In genomic region chr3:51416364-51417134, GRCm38 (mm10) we compare ENCODE assay signal across 8 mouse cellular contexts. TPM values are rescaled to one million over a fixed set of nuclear protein-coding genes. Genes with fewer than 3 reads are reported as not detected.
DNase-seq lines count a peak whose midpoint lies in the region; ATAC-seq lines count a peak whose summit lies in the region.

No protein-coding gene starts in this region.

- peak overlapping the region; percentile 99 for H3K4me3 ChIP-seq in hindbrain, embryonic 13.5 days

- intact Hi-C loops in left cerebral cortex, postnatal 4 days (cut with DNase I), result no loop called here

- H3K9ac ChIP-seq in hindbrain, embryonic 13.5 days, result peak overlapping the region; percentile 98

- H3K27ac ChIP-seq in hindbrain, embryonic 13.5 days, result peak overlapping the region; percentile 93

- under 1% methylated on average over 57 of the region's 68 CpGs for WGBS in hindbrain, embryonic 13.5 days

- peak; percentile 62 for ATAC-seq in hindbrain, embryonic 13.5 days (ENCODE audit: low FRiP score)
- ATAC-seq in megakaryocyte-erythroid progenitor cell, adult 5-6 weeks (replicated peaks; ENCODE audit: low FRiP score, low TSS enrichment, poor library complexity, severe bottlenecking), result peak; percentile 54

- peaks cover 36% of the 10 kb centered on the region for H3K4me1 ChIP-seq in hindbrain, embryonic 13.5 days (replicated peaks)

- no peaks in the 10 kb centered on the region for H3K9me3 ChIP-seq in hindbrain, embryonic 13.5 days

- no peaks in the 10 kb centered on the region for H3K27me3 ChIP-seq in hindbrain, embryonic 13.5 days

- peak overlapping the region; percentile 89 for H3K4me2 ChIP-seq in hindbrain, embryonic 13.5 days

- DNase-seq in layer of hippocampus, adult 11-12 months (ENCODE audit: low spot score), result peak; percentile 32
- DNase-seq in layer of hippocampus, adult 9-10 months (ENCODE audit: low spot score), result no peak
- DNase-seq in cerebellum, adult 8-10 months, result peak; percentile 42
- DNase-seq in frontal cortex, postnatal 36 days (ENCODE audit: low spot score in 2 of 2), result peak; percentile 26 to 36
- peak; percentile 46 for DNase-seq in left cerebral cortex, postnatal 4 days
- peak; percentile 65 to 66 for DNase-seq in spleen, postnatal 10 days (ENCODE audit: low spot score in 2 of 2)

- no peaks in the 10 kb centered on the region for H3K36me3 ChIP-seq in hindbrain, embryonic 13.5 days

RNA-seq across cellular contexts. Expression of gene Naa15, which starts 1.6 kb away (rescaled TPM):
- polyA plus RNA-seq in hindbrain, embryonic 13.5 days (2015; fragmentation: Nextera tagmentation; extraction: Ambion mirVana), result 54.0 and 55.2 TPM in 2 replicates
- total RNA-seq in left cerebral cortex, postnatal 4 days (2021), result 10 to 100 TPM; 72.5 to 75.8 TPM
- 116 and 129 TPM in 2 replicates for total RNA-seq in megakaryocyte-erythroid progenitor cell, adult 5-6 weeks (2014; fragmentation: Nextera tagmentation)
- 123 and 152 TPM in 2 replicates for total RNA-seq in megakaryocyte-erythroid progenitor cell, adult 5-6 weeks (2017)

RNA-seq across cellular contexts. Expression of gene Ndufc1, which starts 7.8 kb away (rescaled TPM):
- 824 and 888 TPM in 2 replicates for polyA plus RNA-seq in hindbrain, embryonic 13.5 days (2015; fragmentation: Nextera tagmentation; extraction: Ambion mirVana)
- total RNA-seq in left cerebral cortex, postnatal 4 days (2021), result 100 to 1,000 TPM; 211 to 236 TPM
- total RNA-seq in megakaryocyte-erythroid progenitor cell, adult 5-6 weeks (2014; fragmentation: Nextera tagmentation), result 273 and 323 TPM in 2 replicates
- 64.5 and 116 TPM in 2 replicates for total RNA-seq in megakaryocyte-erythroid progenitor cell, adult 5-6 weeks (2017)

RNA-seq across cellular contexts. Expression of gene Mgarp, which starts 20.0 kb away (rescaled TPM):
- polyA plus RNA-seq in hindbrain, embryonic 13.5 days (2015; fragmentation: Nextera tagmentation; extraction: Ambion mirVana), result 1.2 and 3.3 TPM in 2 replicates
- total RNA-seq in left cerebral cortex, postnatal 4 days (2021), result not detected
- not detected in 2 replicates for total RNA-seq in megakaryocyte-erythroid progenitor cell, adult 5-6 weeks (2014; fragmentation: Nextera tagmentation)
- total RNA-seq in megakaryocyte-erythroid progenitor cell, adult 5-6 weeks (2017), result not detected in 2 replicates
